In the genomic region with DNA sequence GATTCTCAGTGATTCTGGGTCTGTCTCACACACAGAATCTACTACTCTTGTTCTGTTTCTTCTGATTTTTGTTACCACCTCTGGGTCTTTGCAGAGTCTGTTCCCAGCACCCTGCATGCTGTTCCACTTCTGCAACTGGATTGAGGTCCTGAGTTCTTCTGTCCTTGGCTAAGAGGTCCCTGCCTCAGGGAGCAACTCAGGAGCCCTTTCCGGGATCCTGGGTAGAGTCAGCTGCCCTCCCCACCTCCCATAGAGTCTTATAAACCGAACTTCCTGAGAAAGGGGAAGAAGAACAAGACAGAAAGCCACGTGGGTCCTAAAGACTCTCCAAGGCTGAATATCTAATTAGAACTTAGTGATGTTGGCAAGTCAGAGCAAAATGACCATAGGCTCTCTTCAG, we compare ENCODE assay signal across 39 mouse cellular contexts. TPM values are rescaled to one million over a fixed set of nuclear protein-coding genes. Genes with fewer than 3 reads are reported as not detected.
"Had no signal": no experiment of that assay in that cellular context is flagged by ENCODE, and none has a peak within 500 bp of the region (broad histone marks: within the 10 kb centered on the region; RNA-seq: fewer than 3 reads in every experiment).

No protein-coding gene starts in this region.

- H3K4me2 ChIP-seq: heart, embryonic 11.5 days; hindbrain, embryonic 13.5 days; hindbrain, embryonic 15.5 days; kidney, embryonic 15.5 days; limb, embryonic 13.5 days; limb, embryonic 15.5 days; liver, embryonic 12.5 days had no signal

- H3K4me1 ChIP-seq: hindbrain, embryonic 13.5 days; hindbrain, embryonic 15.5 days; kidney, embryonic 15.5 days; limb, embryonic 13.5 days; limb, embryonic 15.5 days; liver, embryonic 12.5 days had no signal

- H3K9me3 ChIP-seq: hindbrain, embryonic 13.5 days; hindbrain, embryonic 15.5 days; kidney, embryonic 15.5 days; limb, embryonic 13.5 days; limb, embryonic 15.5 days; liver, embryonic 12.5 days had no signal

- DNase-seq: gastrocnemius, adult 2 months; gastrocnemius, postnatal 10 days; gastrocnemius, postnatal 25 days; heart, adult 18-20 months; heart, postnatal 10 days; heart, postnatal 36 days; kidney, postnatal 10 days; kidney, postnatal 25 days; layer of hippocampus, adult 9-11 months; layer of hippocampus, postnatal 36 days; left cerebral cortex, postnatal 4 days had no signal

- H3K9ac ChIP-seq: hindbrain, embryonic 13.5 days; hindbrain, embryonic 15.5 days; kidney, embryonic 15.5 days; limb, embryonic 13.5 days; limb, embryonic 15.5 days; liver, embryonic 12.5 days; liver, embryonic 14.5 days had no signal

- H3K36me3 ChIP-seq: hindbrain, embryonic 13.5 days; hindbrain, embryonic 15.5 days; kidney, embryonic 15.5 days; limb, embryonic 13.5 days; limb, embryonic 15.5 days; liver, embryonic 12.5 days had no signal

- H3K4me3 ChIP-seq: gastrocnemius, adult 2 months; hindbrain, embryonic 13.5 days; hindbrain, embryonic 15.5 days; kidney, embryonic 15.5 days; limb, embryonic 13.5 days; limb, embryonic 15.5 days; liver, embryonic 12.5 days had no signal

- ATAC-seq: hindbrain, postnatal 0 days; intestine, embryonic 16.5 days; liver, embryonic 12.5 days had no signal

- H3K27me3 ChIP-seq: hindbrain, embryonic 13.5 days; hindbrain, embryonic 15.5 days; kidney, embryonic 15.5 days; limb, embryonic 13.5 days; liver, embryonic 12.5 days had no signal

- H3K27ac ChIP-seq: gastrocnemius, adult 2 months; hindbrain, embryonic 13.5 days; hindbrain, embryonic 15.5 days; hindbrain, postnatal 0 days; kidney, embryonic 15.5 days; limb, embryonic 13.5 days; limb, embryonic 15.5 days; liver, embryonic 12.5 days; liver, embryonic 14.5 days had no signal

RNA-seq across cellular contexts. Expression of gene Oas1g, which starts 3.6 kb away (rescaled TPM):
- total RNA-seq: gastrocnemius, postnatal 10 days; gastrocnemius, postnatal 25 days; gastrocnemius, postnatal 4 days; heart, adult 18-20 months; heart, postnatal 10 days; layer of hippocampus, adult 18-20 months; layer of hippocampus, postnatal 14 days; layer of hippocampus, postnatal 36 days; left cerebral cortex, adult 18-20 months; left cerebral cortex, postnatal 10 days; left cerebral cortex, postnatal 4 days had no signal
- polyA plus RNA-seq: heart, embryonic 11.5 days; limb, embryonic 11.5 days; limb, embryonic 13.5 days had no signal

RNA-seq across cellular contexts. Expression of gene Oas1a, which starts 16.3 kb away (rescaled TPM):
- total RNA-seq: gastrocnemius, postnatal 10 days; layer of hippocampus, postnatal 36 days had no signal

RNA-seq across cellular contexts. Expression of gene Oas1d, which starts 23.3 kb away (rescaled TPM):
- total RNA-seq: gastrocnemius, adult 2 months; gastrocnemius, postnatal 10 days; gastrocnemius, postnatal 25 days; gastrocnemius, postnatal 4 days; heart, adult 18-20 months; heart, adult 8-10 months; heart, postnatal 10 days; heart, postnatal 36 days; hematopoietic stem cell, adult 5-6 weeks; layer of hippocampus, adult 18-20 months; layer of hippocampus, adult 8-10 months; layer of hippocampus, postnatal 14 days; layer of hippocampus, postnatal 36 days; left cerebral cortex, adult 18-20 months; left cerebral cortex, adult 8-10 months; left cerebral cortex, postnatal 10 days; left cerebral cortex, postnatal 25 days; left cerebral cortex, postnatal 4 days; liver, adult 2 months had no signal
- polyA plus RNA-seq: heart, embryonic 11.5 days; heart, embryonic 14.5 days; hindbrain, embryonic 11.5 days; hindbrain, embryonic 13.5 days; hindbrain, embryonic 15.5 days; intestine, embryonic 16.5 days; kidney, adult 2 months; kidney, embryonic 15.5 days; limb, embryonic 11.5 days; limb, embryonic 13.5 days; limb, embryonic 15.5 days; liver, adult 2 months; liver, embryonic 12.5 days; liver, embryonic 14.5 days had no signal

RNA-seq across cellular contexts. Expression of gene Oas1h, which starts 29.8 kb away (rescaled TPM):
- total RNA-seq: gastrocnemius, adult 2 months; gastrocnemius, postnatal 10 days; gastrocnemius, postnatal 25 days; gastrocnemius, postnatal 4 days; heart, adult 18-20 months; heart, adult 8-10 months; heart, postnatal 10 days; heart, postnatal 36 days; hematopoietic stem cell, adult 5-6 weeks; hindbrain, postnatal 0 days; layer of hippocampus, adult 18-20 months; layer of hippocampus, adult 8-10 months; layer of hippocampus, postnatal 14 days; layer of hippocampus, postnatal 36 days; left cerebral cortex, adult 18-20 months; left cerebral cortex, adult 8-10 months; left cerebral cortex, postnatal 10 days; left cerebral cortex, postnatal 25 days; left cerebral cortex, postnatal 4 days; liver, adult 2 months had no signal
- polyA plus RNA-seq: frontal cortex, adult 2 months; heart, embryonic 11.5 days; heart, embryonic 14.5 days; heart, embryonic 16.5 days; hindbrain, embryonic 11.5 days; hindbrain, embryonic 13.5 days; hindbrain, embryonic 15.5 days; hindbrain, postnatal 0 days; intestine, embryonic 16.5 days; kidney, adult 2 months; kidney, embryonic 15.5 days; large intestine, adult 2 months; limb, embryonic 11.5 days; limb, embryonic 13.5 days; limb, embryonic 15.5 days; liver, adult 2 months; liver, embryonic 12.5 days; liver, embryonic 14.5 days had no signal

RNA-seq across cellular contexts. Expression of gene Oas1f, which starts 43.8 kb away (rescaled TPM):
- total RNA-seq: gastrocnemius, adult 2 months; gastrocnemius, postnatal 10 days; gastrocnemius, postnatal 25 days; gastrocnemius, postnatal 4 days; heart, adult 18-20 months; heart, adult 8-10 months; heart, postnatal 10 days; heart, postnatal 36 days; hematopoietic stem cell, adult 5-6 weeks; hindbrain, postnatal 0 days; layer of hippocampus, adult 18-20 months; layer of hippocampus, adult 8-10 months; layer of hippocampus, postnatal 14 days; layer of hippocampus, postnatal 36 days; left cerebral cortex, adult 18-20 months; left cerebral cortex, adult 8-10 months; left cerebral cortex, postnatal 10 days; left cerebral cortex, postnatal 25 days; left cerebral cortex, postnatal 4 days; liver, adult 2 months had no signal
- polyA plus RNA-seq: frontal cortex, adult 2 months; heart, embryonic 11.5 days; heart, embryonic 14.5 days; hindbrain, embryonic 11.5 days; hindbrain, embryonic 13.5 days; hindbrain, embryonic 15.5 days; hindbrain, postnatal 0 days; kidney, embryonic 15.5 days; limb, embryonic 11.5 days; limb, embryonic 13.5 days; liver, adult 2 months; liver, embryonic 12.5 days; liver, embryonic 14.5 days had no signal
